Mouse (Mus musculus): Measurements from ENCODE around the gene Zfp853. TPM values are rescaled to one million over a fixed set of nuclear protein-coding genes. Genes with fewer than 3 reads are reported as not detected.

Zfp853 gene
- polyA plus RNA-seq, 1 experiment from 2014 or later = not detected

DNA sequence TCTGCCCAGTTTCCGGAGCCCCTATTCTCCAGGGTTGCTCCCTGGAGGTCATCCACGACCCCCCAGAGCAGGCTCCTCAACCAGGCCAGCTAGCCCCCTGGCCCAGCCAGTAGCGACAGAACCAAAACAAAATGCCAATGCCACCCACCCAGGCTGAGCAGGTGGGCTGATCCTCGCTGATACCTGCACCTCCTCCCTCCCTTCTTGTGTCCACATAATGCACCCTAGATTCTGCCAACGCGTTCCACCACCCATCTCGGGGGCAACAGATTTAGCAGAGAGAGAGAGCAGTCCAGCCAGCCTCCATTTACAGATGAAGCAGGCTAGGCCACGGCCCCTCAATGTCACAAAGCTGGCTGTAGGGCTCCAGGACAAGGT lies 24.4 kb downstream of the Zfp853 start:
- peaks cover 12% of the 10 kb centered on the region; the same call in 1 of the 2 replicates for H3K4me1 ChIP-seq
- H3K4me2 ChIP-seq = peak overlapping the region; percentile 90
- H3K9ac ChIP-seq = peak overlapping the region; percentile 86
- H3K27me3 ChIP-seq = no peaks in the 10 kb centered on the region
- H3K36me3 ChIP-seq = 0 out of 2 replicates have a peak, but pooled peaks cover under 1% of the 10 kb centered on the region
- no peak overlapping the region; the same call in 1 of the 2 replicates for H3K27ac ChIP-seq
- no peaks in the 10 kb centered on the region for H3K9me3 ChIP-seq
- WGBS = 25% methylated on average over 8 of the region's 8 CpGs
- ATAC-seq (ENCODE audit: borderline replicate concordance, extremely low read depth, low FRiP score, low TSS enrichment) = no peak
- H3K4me3 ChIP-seq = peak overlapping the region; percentile 91

DNA sequence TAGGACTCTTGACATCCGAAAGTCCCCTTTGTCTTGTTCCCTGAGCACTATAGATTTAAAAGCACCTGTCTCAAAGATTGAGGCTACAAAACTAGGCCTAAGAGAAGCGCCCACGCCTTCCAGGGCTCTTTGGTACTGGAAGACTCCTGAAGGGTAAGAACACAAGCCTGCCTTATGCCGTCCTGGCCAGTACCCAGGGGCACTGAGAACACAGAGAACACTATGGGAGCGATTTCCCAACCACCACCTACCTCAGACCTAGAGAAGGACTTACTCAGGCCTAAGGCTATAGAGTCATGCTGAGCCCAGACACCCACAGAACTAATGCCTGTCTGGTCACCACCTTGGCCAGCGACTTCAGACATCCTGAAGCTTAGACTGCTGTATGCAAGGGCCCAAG lies 26.6 kb downstream of the Zfp853 start:
- no peak overlapping the region for H3K4me3 ChIP-seq
- H3K27ac ChIP-seq = no peak overlapping the region
- no peaks in the 10 kb centered on the region for H3K27me3 ChIP-seq
- 81% methylated on average over 6 of the region's 6 CpGs for WGBS
- no peak overlapping the region for H3K4me2 ChIP-seq
- H3K36me3 ChIP-seq = peaks cover 14% of the 10 kb centered on the region; the same call in 1 of the 2 replicates
- H3K9me3 ChIP-seq = no peaks in the 10 kb centered on the region
- ATAC-seq (ENCODE audit: borderline replicate concordance, extremely low read depth, low FRiP score, low TSS enrichment) = no peak
- peaks cover 12% of the 10 kb centered on the region; the same call in 1 of the 2 replicates for H3K4me1 ChIP-seq
- H3K9ac ChIP-seq = no peak overlapping the region

DNA sequence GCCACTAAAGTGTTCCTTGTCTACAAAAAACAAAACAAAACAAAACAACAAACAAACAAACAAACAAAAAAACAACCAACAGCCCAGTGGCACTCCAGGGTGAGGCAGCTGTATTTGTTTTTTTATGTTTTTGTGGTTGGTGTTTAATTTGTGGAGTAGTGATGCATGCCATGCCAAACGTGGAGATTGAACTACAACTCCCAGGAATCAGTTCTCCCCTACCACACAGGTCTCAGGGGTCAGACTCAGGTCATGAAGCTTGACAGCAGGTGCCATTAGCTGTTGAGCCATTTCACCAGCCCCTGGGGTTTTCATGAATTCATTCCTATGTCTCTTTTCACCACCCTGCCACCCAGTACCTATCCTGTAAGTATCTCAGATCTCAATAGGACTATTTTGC lies 28.0 kb downstream of the Zfp853 start:
- H3K9me3 ChIP-seq = no peaks in the 10 kb centered on the region
- no peak overlapping the region for H3K4me3 ChIP-seq
- ATAC-seq (ENCODE audit: borderline replicate concordance, extremely low read depth, low FRiP score, low TSS enrichment) = no peak
- peaks cover 8% of the 10 kb centered on the region; the same call in 1 of the 2 replicates for H3K4me1 ChIP-seq
- peaks cover 14% of the 10 kb centered on the region; the same call in 1 of the 2 replicates for H3K36me3 ChIP-seq
- H3K9ac ChIP-seq = no peak overlapping the region
- no peak overlapping the region for H3K27ac ChIP-seq
- H3K4me2 ChIP-seq = no peak overlapping the region
- H3K27me3 ChIP-seq = no peaks in the 10 kb centered on the region
- 26% methylated on average over 1 of the region's 1 CpGs for WGBS

DNA sequence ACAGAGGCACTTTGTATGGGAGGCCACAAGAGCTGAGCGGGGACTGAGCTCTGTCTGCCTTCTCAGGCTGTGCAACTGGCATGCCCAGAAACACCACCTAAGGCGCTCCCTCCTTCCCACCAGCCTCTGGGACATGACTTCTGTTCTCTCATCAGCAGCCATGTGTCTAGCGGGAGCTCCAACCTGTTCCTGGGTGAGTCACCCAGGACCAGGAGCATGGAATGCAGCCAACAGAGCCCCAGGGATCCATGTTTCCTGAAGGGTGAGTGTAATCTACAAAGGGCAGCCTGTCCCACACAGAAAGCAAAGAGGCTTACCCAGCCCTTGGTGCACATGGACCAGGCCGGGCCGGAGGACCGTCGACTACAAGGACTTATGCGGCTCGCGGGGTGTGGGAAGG lies 28.7 kb downstream of the Zfp853 start:
- H3K27ac ChIP-seq = no peak overlapping the region
- no peak for ATAC-seq (ENCODE audit: borderline replicate concordance, extremely low read depth, low FRiP score, low TSS enrichment)
- H3K4me1 ChIP-seq = peaks cover 6% of the 10 kb centered on the region; the same call in 1 of the 2 replicates
- no peaks in the 10 kb centered on the region for H3K9me3 ChIP-seq
- no peak overlapping the region for H3K4me3 ChIP-seq
- peaks cover 14% of the 10 kb centered on the region; the same call in 1 of the 2 replicates for H3K36me3 ChIP-seq
- H3K27me3 ChIP-seq = no peaks in the 10 kb centered on the region
- no peak overlapping the region for H3K9ac ChIP-seq
- H3K4me2 ChIP-seq = no peak overlapping the region
- WGBS = 83% methylated on average over 10 of the region's 10 CpGs

DNA sequence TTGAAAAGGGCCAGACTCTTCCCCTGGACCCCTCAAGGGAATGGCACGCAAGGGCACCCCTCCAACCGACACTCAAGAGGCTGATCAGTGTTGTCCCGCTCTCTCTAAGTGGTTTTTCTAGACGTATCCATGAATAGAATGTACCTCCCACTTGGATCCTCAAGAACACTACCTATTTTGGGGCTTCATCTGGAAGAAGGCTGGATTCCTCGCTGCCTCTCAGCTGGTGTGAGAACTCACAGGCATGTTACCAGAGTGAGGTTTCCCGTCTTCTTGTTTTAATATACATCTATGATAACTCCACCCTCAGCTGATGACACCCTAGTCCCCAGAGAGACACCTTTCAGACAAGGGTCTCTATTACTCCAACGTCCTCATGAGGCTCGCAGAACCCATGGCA lies 31.8 kb downstream of the Zfp853 start:
- Histone ChIP-seq H3K9ac (no peak overlapping the region), H3K9me3 (no peaks in the 10 kb centered on the region), H3K36me3 (peaks cover 14% of the 10 kb centered on the region; the same call in 1 of the 2 replicates), H3K4me2 (no peak overlapping the region), H3K27me3 (peaks cover 20% of the 10 kb centered on the region), H3K4me3 (no peak overlapping the region), H3K4me1 (no peaks in the 10 kb centered on the region), H3K27ac (no peak overlapping the region)
- WGBS = 84% methylated on average over 8 of the region's 8 CpGs
- ATAC-seq (ENCODE audit: borderline replicate concordance, extremely low read depth, low FRiP score, low TSS enrichment) = no peak

DNA sequence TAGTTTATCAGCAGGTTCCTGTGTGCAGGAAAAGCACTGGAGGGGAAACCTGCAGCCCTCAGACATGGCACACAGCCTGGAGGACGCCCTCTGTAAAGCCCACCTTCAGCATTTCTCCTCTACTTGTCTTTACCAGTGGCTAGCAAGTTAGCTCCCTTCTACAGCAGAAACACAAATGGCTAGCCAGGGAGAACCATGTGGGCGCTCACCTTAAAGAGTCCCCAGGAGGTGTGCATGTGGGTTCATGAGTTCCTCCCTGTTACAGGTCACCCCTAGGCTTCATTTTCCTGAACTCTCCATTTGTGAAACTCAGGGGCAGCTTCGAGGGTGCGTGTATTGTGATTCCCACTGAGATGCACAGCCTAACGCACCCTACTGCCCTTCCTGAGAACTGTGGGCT lies 37.6 kb downstream of the Zfp853 start:
- Histone ChIP-seq H3K27me3 (peaks cover 79% of the 10 kb centered on the region), H3K27ac (no peak overlapping the region), H3K4me3 (no peak overlapping the region), H3K4me2 (no peak overlapping the region), H3K36me3 (peaks cover 5% of the 10 kb centered on the region; the same call in 1 of the 2 replicates), H3K9ac (no peak overlapping the region), H3K4me1 (peaks cover 22% of the 10 kb centered on the region), H3K9me3 (no peaks in the 10 kb centered on the region)
- no peak for ATAC-seq (ENCODE audit: borderline replicate concordance, extremely low read depth, low FRiP score, low TSS enrichment)
- 86% methylated on average over 5 of the region's 5 CpGs for WGBS

DNA sequence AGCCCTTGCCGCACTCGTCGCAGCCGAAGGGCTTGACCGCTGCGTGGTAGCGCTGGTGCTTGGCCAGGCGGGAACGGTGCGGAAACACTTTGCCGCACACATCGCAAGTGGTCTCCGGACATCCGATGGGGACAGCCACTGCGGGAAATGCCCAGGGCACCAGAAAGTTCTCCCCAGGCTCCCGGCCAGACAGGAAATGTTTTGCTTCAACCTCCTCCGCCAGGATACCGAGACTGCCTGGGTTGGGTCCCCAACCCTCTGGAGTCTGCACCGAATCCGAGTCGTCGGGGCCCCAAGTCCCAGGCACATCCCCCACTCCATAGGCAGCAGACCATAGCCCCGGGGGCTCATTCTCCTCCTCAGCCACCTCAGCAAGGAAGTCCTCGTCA lies 38.3 kb downstream of the Zfp853 start:
- Histone ChIP-seq H3K36me3 (peaks cover 5% of the 10 kb centered on the region; the same call in 1 of the 2 replicates), H3K4me1 (peaks cover 22% of the 10 kb centered on the region), H3K27ac (no peak overlapping the region), H3K9me3 (no peaks in the 10 kb centered on the region), H3K9ac (no peak overlapping the region), H3K27me3 (peaks cover 80% of the 10 kb centered on the region), H3K4me3 (peak overlapping the region; percentile 37; the same call in 1 of the 2 replicates), H3K4me2 (peak overlapping the region; percentile 77; the same call in 1 of the 2 replicates)
- WGBS = 24% methylated on average over 24 of the region's 24 CpGs
- ATAC-seq (ENCODE audit: borderline replicate concordance, extremely low read depth, low FRiP score, low TSS enrichment) = no peak

DNA sequence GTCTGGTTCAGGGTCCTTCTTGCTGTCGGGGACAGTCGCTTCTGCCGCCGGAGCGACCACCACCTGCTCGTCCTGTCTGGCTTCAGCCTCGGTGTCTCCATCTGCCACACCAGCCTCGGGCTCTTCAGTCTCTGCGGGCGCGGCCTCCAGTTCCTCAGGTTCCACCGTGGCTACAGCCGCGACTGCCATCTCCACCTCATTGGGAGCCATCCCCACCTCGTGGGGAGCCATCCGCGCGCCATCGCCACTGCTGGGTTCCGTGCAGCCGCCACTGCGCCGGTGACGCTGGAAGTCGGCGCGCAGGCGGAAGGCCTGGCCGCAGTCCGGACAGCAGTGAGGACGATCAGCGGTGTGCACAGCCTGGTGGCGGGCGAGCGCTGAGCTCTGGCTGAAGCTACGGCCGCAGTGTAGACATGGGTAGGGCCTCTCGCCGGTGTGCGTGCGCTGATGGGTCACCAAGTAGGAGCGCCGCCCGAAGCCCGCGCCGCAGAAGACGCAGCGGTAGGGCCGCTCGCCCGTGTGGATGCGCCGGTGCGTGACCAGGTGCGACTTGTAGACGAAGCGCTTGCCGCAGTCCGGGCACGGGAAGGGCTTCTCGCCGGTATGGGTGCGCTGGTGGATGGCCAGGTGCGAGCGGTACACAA lies 38.8 kb downstream of the Zfp853 start:
- Histone ChIP-seq H3K27ac (no peak overlapping the region), H3K9me3 (no peaks in the 10 kb centered on the region), H3K4me1 (peaks cover 22% of the 10 kb centered on the region), H3K9ac (no peak overlapping the region), H3K4me3 (peak overlapping the region; percentile 37), H3K27me3 (peaks cover 80% of the 10 kb centered on the region), H3K4me2 (peak overlapping the region; percentile 77), H3K36me3 (peaks cover 5% of the 10 kb centered on the region; the same call in 1 of the 2 replicates)
- no peak for ATAC-seq (ENCODE audit: borderline replicate concordance, extremely low read depth, low FRiP score, low TSS enrichment)
- 18% methylated on average over 66 of the region's 66 CpGs for WGBS

DNA sequence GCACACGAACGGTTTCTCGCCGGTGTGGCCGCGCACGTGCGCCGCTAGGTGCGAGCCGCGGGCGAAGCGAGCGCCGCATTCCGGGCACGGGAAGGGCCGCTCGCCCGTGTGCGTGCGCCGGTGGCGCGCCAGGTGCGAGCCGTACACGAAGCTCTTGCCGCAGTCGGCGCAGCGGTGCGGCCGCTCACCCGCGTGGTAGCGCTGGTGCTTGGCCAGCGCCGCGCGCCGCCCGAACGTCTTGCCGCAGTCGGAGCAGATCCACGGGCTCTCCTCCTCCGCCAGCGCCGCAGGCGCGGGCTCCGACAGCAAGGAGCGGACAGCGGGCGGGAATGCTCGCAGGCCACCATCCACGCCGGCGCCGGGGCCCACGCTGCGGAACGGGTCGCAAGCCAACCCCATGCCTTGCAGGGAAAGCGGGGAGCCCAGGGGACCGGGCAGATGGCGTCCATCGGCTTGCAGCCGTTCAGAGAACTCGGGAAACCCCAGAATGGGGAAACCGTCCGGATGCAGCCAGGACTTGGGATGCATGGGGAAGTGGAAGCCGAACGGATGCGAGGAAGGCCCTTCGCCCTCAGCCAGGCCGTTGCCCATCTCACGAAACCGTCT lies 39.4 kb downstream of the Zfp853 start:
- H3K4me2 ChIP-seq = peak overlapping the region; percentile 77
- H3K4me3 ChIP-seq = peak overlapping the region; percentile 37
- H3K9me3 ChIP-seq = no peaks in the 10 kb centered on the region
- H3K27ac ChIP-seq = no peak overlapping the region
- H3K4me1 ChIP-seq = peaks cover 22% of the 10 kb centered on the region
- H3K36me3 ChIP-seq = peaks cover 6% of the 10 kb centered on the region; the same call in 1 of the 2 replicates
- peaks cover 80% of the 10 kb centered on the region for H3K27me3 ChIP-seq
- H3K9ac ChIP-seq = no peak overlapping the region
- no peak for ATAC-seq (ENCODE audit: borderline replicate concordance, extremely low read depth, low FRiP score, low TSS enrichment)
- 6% methylated on average over 73 of the region's 81 CpGs for WGBS

DNA sequence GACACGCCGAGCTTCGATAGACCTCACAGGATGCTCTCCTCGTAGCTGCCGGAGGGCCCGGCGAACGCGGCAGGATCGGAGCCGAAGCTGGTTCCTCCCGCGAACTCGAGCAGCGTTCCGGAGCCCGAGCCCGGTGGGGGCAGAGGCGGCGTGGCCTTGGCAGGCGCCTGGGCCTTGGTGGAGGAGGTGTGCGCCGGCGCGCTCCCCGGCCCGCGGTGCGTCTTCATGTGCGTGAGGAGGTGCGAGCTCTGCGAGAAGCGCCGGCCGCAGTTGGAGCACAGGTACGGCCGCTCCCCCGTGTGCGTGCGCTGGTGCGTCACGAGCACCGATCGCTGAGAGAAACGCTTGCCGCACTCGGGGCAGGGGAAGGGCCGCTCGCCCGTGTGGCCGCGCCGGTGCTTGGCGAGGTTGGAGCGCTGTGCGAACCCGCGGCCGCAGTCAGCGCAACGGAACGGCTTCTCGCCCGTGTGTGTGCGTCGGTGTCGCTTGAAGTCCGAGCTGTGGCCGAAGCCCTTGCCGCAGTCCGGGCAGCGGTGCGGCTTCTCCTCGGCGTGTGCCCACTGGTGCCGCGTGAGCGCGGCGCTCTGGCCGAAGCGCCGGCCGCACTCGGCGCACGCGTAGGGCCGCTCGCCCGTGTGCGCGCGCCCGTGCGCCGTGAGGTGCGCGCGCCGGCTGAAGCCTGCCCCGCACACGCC lies 40.1 kb downstream of the Zfp853 start:
- Histone ChIP-seq H3K9ac (no peak overlapping the region), H3K27ac (no peak overlapping the region), H3K36me3 (peaks cover 12% of the 10 kb centered on the region; the same call in 1 of the 2 replicates), H3K4me2 (peak overlapping the region; percentile 77), H3K4me1 (peaks cover 22% of the 10 kb centered on the region), H3K4me3 (peak overlapping the region; percentile 37), H3K9me3 (no peaks in the 10 kb centered on the region), H3K27me3 (peaks cover 77% of the 10 kb centered on the region)
- 2% methylated on average over 103 of the region's 103 CpGs for WGBS
- ATAC-seq (ENCODE audit: borderline replicate concordance, extremely low read depth, low FRiP score, low TSS enrichment) = no peak; the same call in 1 of the 2 replicates

DNA sequence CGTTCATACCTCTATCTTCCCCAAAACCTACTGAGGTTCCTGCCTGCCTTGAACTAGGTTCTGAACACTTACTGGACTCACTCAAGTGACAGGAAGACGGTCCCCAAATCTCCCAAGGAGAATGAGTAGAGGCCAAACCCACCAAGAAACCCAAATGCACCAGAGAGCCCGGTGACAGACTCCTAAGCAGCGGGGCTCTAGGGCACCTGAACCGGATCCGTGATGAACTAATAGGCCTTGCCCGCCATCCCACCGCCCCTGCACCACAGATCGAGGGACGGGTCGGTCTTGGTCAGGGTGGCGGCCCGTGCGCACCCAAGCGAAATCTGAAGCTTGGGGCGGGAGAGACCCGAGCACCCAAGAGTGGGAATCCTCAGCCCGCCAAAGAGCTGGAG lies 40.6 kb downstream of the Zfp853 start:
- Histone ChIP-seq H3K9ac (no peak overlapping the region), H3K27ac (no peak overlapping the region), H3K4me2 (peak overlapping the region; percentile 77), H3K4me1 (peaks cover 22% of the 10 kb centered on the region), H3K36me3 (peaks cover 16% of the 10 kb centered on the region; the same call in 1 of the 2 replicates), H3K27me3 (peaks cover 71% of the 10 kb centered on the region), H3K9me3 (no peaks in the 10 kb centered on the region), H3K4me3 (peak overlapping the region; percentile 37)
- WGBS = 42% methylated on average over 18 of the region's 18 CpGs
- no peak; the same call in 1 of the 2 replicates for ATAC-seq (ENCODE audit: borderline replicate concordance, extremely low read depth, low FRiP score, low TSS enrichment)

DNA sequence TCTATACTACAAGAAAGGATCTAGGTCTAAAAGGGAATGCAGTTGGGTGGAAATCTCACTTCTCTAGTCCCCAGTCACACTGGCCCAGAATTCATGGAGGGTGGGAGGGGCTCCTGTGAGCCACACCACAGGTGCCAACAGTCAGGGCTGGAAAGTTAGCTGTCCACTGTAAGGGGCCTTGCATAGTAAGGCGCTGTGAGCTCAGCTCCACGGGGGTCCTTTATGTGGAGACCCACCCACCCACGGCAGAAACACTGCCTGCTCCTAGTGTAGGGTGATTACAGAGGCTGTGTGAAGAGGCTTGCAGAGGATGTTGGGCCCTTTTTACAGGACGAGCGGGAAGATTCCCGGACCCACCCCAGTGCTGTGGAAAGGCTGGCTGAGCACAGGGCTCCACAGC lies 41.4 kb downstream of the Zfp853 start:
- H3K4me1 ChIP-seq = peaks cover 22% of the 10 kb centered on the region
- H3K4me3 ChIP-seq = no peak overlapping the region
- no peak overlapping the region for H3K27ac ChIP-seq
- no peaks in the 10 kb centered on the region for H3K9me3 ChIP-seq
- H3K36me3 ChIP-seq = peaks cover 22% of the 10 kb centered on the region
- no peak for ATAC-seq (ENCODE audit: borderline replicate concordance, extremely low read depth, low FRiP score, low TSS enrichment)
- H3K4me2 ChIP-seq = no peak overlapping the region
- H3K9ac ChIP-seq = no peak overlapping the region
- WGBS = 65% methylated on average over 6 of the region's 6 CpGs
- peaks cover 64% of the 10 kb centered on the region for H3K27me3 ChIP-seq

All from lung, embryonic 15.5 days (tissue).